Mouse (Mus musculus) small intestine, adult 2 months (tissue): ENCODE data around the gene Tsc1. TPM values are rescaled to one million over a fixed set of nuclear protein-coding genes. Genes with fewer than 3 reads are reported as not detected.

Source experiments
- H3K27ac ChIP-seq: fragments of 200-500 bp; 2 replicates; pipeline ENCODE4 v1.5.1; 2012; ENCODE audit warnings: low read depth, low read length, control low read depth, inconsistent platforms; ENCODE audit not compliant: insufficient read depth
- H3K27me3 ChIP-seq: fragments of 200-500 bp; 2 replicates; pipeline ENCODE4 v1.6.1; 2012; ENCODE audit warnings: mild to moderate bottlenecking, moderate library complexity, low read length, inconsistent platforms; ENCODE audit not compliant: control insufficient read depth, insufficient read depth
- H3K36me3 ChIP-seq: fragments of 200-500 bp; 2 replicates; pipeline ENCODE4 v1.6.1; 2012; ENCODE audit warnings: mild to moderate bottlenecking, low read length, control low read depth, inconsistent platforms; ENCODE audit not compliant: control insufficient read depth, insufficient read depth
- H3K4me1 ChIP-seq: fragments of 200-500 bp; 2 replicates; pipeline ENCODE4 v1.6.1; 2012; ENCODE audit warnings: low read length, inconsistent platforms, mixed read lengths; ENCODE audit not compliant: control insufficient read depth, insufficient read depth, insufficient read length
- H3K4me3 ChIP-seq: fragments of 200-500 bp; 2 replicates; pipeline ENCODE4 v1.5.1; 2012; ENCODE audit warnings: low read depth, mild to moderate bottlenecking, control low read depth, inconsistent platforms, low read length, moderate library complexity
- CTCF ChIP-seq: fragments of 200-500 bp; IDR thresholded peaks from 2 replicates; pipeline ENCODE4 v1.5.1; 2012; ENCODE audit warnings: low read depth, mild to moderate bottlenecking, control low read depth, inconsistent platforms, low read length, moderate library complexity, mixed read lengths; ENCODE audit not compliant: insufficient replicate concordance, insufficient read length; ENCODE audit errors: extremely low read depth
- POLR2A ChIP-seq: fragments of 200-500 bp; IDR thresholded peaks from 2 replicates; pipeline ENCODE4 v1.6.1; 2012; ENCODE audit warnings: low read depth, mild to moderate bottlenecking, control low read depth, inconsistent platforms, low read length, moderate library complexity
- WGBS: fragments of 180-500 bp; shearing (Covaris S2); methylation state at CpG from one replicate; pipeline ENCODE4 v1.1.7; 2018; 5-methylcytosine and 5-hydroxymethylcytosine counted together
- polyA plus RNA-seq: library from polyadenylated mRNA; depleted of rRNA; stranded (reverse); fragments of >200 nt; gene quantifications from 2 replicates; pipeline ENCODE4 v1.2.3, GENCODE M21; 2012

Tsc1 gene
- polyA plus RNA-seq, 1 experiment, result 7.0 TPM

- TF ChIP-seq POLR2A (no peak), CTCF (no peak)
- H3K27me3 ChIP-seq, result peaks cover 12% of the 10 kb centered on the region; the same call in 1 of the 2 replicates
- H3K4me3 ChIP-seq, result no peak overlapping the region
- H3K27ac ChIP-seq, result no peak overlapping the region
- H3K4me1 ChIP-seq, result peaks cover 3% of the 10 kb centered on the region; the same call in 1 of the 2 replicates
- 85% methylated on average over 9 of the region's 9 CpGs for WGBS
- no peaks in the 10 kb centered on the region for H3K36me3 ChIP-seq
These were observed 24.2 kb upstream of the Tsc1 start for GRCm38 (mm10) chr2:28616874-28617273.

- no peak for TF ChIP-seq CTCF
- no peak for TF ChIP-seq POLR2A
- Histone ChIP-seq H3K4me3 (no peak overlapping the region), H3K27ac (no peak overlapping the region), H3K36me3 (no peaks in the 10 kb centered on the region), H3K4me1 (peaks cover 3% of the 10 kb centered on the region; the same call in 1 of the 2 replicates), H3K27me3 (peaks cover 12% of the 10 kb centered on the region; the same call in 1 of the 2 replicates)
- 76% methylated on average over 8 of the region's 8 CpGs for WGBS
These were observed 23.2 kb upstream of the Tsc1 start for GRCm38 (mm10) chr2:28617498-28618486.

GRCm38 (mm10) chr2:28618777-28619336, 22.2 kb upstream of the Tsc1 start:
- TF ChIP-seq POLR2A (no peak), CTCF (no peak)
- peaks cover 3% of the 10 kb centered on the region; the same call in 1 of the 2 replicates for H3K4me1 ChIP-seq
- WGBS, result 62% methylated on average over 6 of the region's 6 CpGs

GRCm38 (mm10) chr2:28619369-28619768, 21.7 kb upstream of the Tsc1 start:
- peaks cover 12% of the 10 kb centered on the region; the same call in 1 of the 2 replicates for H3K27me3 ChIP-seq
- peaks cover 3% of the 10 kb centered on the region; the same call in 1 of the 2 replicates for H3K4me1 ChIP-seq
- no peak overlapping the region for H3K27ac ChIP-seq
- WGBS, result 87% methylated on average over 6 of the region's 6 CpGs
- H3K4me3 ChIP-seq, result no peak overlapping the region
- H3K36me3 ChIP-seq, result no peaks in the 10 kb centered on the region
- no peak for TF ChIP-seq POLR2A
- TF ChIP-seq CTCF, result no peak

More at GRCm38 (mm10) chr2:28618777-28619336, 22.2 kb upstream of the Tsc1 start:
- peaks cover 12% of the 10 kb centered on the region; the same call in 1 of the 2 replicates for H3K27me3 ChIP-seq
- H3K36me3 ChIP-seq, result no peaks in the 10 kb centered on the region
- no peak overlapping the region for H3K27ac ChIP-seq
- no peak overlapping the region for H3K4me3 ChIP-seq

GRCm38 (mm10) chr2:28620522-28620921, 20.5 kb upstream of the Tsc1 start:
- 70% methylated on average over 10 of the region's 10 CpGs for WGBS
- Histone ChIP-seq H3K4me1 (peaks cover 3% of the 10 kb centered on the region; the same call in 1 of the 2 replicates), H3K4me3 (no peak overlapping the region), H3K36me3 (no peaks in the 10 kb centered on the region), H3K27ac (no peak overlapping the region), H3K27me3 (peaks cover 12% of the 10 kb centered on the region; the same call in 1 of the 2 replicates)
- no peak for TF ChIP-seq CTCF
- no peak for TF ChIP-seq POLR2A

GRCm38 (mm10) chr2:28621111-28621510, 19.9 kb upstream of the Tsc1 start:
- no peaks in the 10 kb centered on the region for H3K36me3 ChIP-seq
- TF ChIP-seq POLR2A (no peak), CTCF (no peak)
- H3K27ac ChIP-seq, result no peak overlapping the region

More at GRCm38 (mm10) chr2:28621111-28621510, 19.9 kb upstream of the Tsc1 start:
- Histone ChIP-seq H3K4me3 (no peak overlapping the region), H3K27me3 (peaks cover 12% of the 10 kb centered on the region; the same call in 1 of the 2 replicates), H3K4me1 (peaks cover 3% of the 10 kb centered on the region; the same call in 1 of the 2 replicates)
- 25% methylated on average over 2 of the region's 2 CpGs for WGBS
